Mouse (Mus musculus) CD4-positive, CD25-positive, alpha-beta regulatory T cell, adult 4 months (primary cell): ENCODE data around the gene Setd1b. TPM values are rescaled to one million over a fixed set of nuclear protein-coding genes. Genes with fewer than 3 reads are reported as not detected.

Experiments
- ATAC-seq: one replicate; pipeline ENCODE4 v1.8.0; 2017
- polyA plus RNA-seq, 2 experiments: library from polyadenylated mRNA; unstranded; fragments of 100-300 nt; shearing (Covaris generic); gene quantifications; one replicate each; pipeline ENCODE4 v1.2.1; 2017

The Setd1b gene
- polyA plus RNA-seq, 2 experiments from 2014 or later: 17.1 to 20.8 TPM

- peak; percentile 72 for ATAC-seq
Observed at GRCm38 (mm10) chr5:123128426-123129169, 13.4 kb upstream of the Setd1b start.

- no peak for ATAC-seq
Observed at GRCm38 (mm10) chr5:123129170-123129757, 12.7 kb upstream of the Setd1b start.

GRCm38 (mm10) chr5:123130030-123130813 lies 11.8 kb upstream of the Setd1b start:
- ATAC-seq: no peak

GRCm38 (mm10) chr5:123130814-123131148 lies 11.2 kb upstream of the Setd1b start:
- ATAC-seq: no peak

- ATAC-seq: peak; percentile 65
Observed at GRCm38 (mm10) chr5:123132308-123133071, 9.5 kb upstream of the Setd1b start, which contains the start of gene Rhof. Rhof (minus strand) TSS chr5:123132692.

GRCm38 (mm10) chr5:123133083-123133783 lies 8.8 kb upstream of the Setd1b start:
- peak; percentile 5 for ATAC-seq

- no peak for ATAC-seq
Observed at GRCm38 (mm10) chr5:123133784-123134143, 8.2 kb upstream of the Setd1b start.

- no peak for ATAC-seq
Observed at GRCm38 (mm10) chr5:123134186-123134874, 7.7 kb upstream of the Setd1b start.

GRCm38 (mm10) chr5:123134875-123135382 lies 7.1 kb upstream of the Setd1b start:
- no peak for ATAC-seq

- ATAC-seq: no peak
Observed at GRCm38 (mm10) chr5:123135471-123136360, 6.3 kb upstream of the Setd1b start.

- ATAC-seq: no peak
Observed at GRCm38 (mm10) chr5:123136361-123137043, 5.5 kb upstream of the Setd1b start.

GRCm38 (mm10) chr5:123137044-123137909 lies 4.7 kb upstream of the Setd1b start:
- no peak for ATAC-seq

GRCm38 (mm10) chr5:123137910-123138229 lies 4.1 kb upstream of the Setd1b start:
- no peak for ATAC-seq

- ATAC-seq: no peak
Observed at GRCm38 (mm10) chr5:123138230-123138911, 3.6 kb upstream of the Setd1b start.

GRCm38 (mm10) chr5:123138953-123139721 lies 2.9 kb upstream of the Setd1b start:
- peak; percentile 31 for ATAC-seq

- ATAC-seq: no peak
Observed at GRCm38 (mm10) chr5:123139722-123140627, 2.0 kb upstream of the Setd1b start.
